Mouse (Mus musculus) G1E (cell line): ENCODE data around the gene Klri2.
"Not testable (repeated sequence)": the region's sequence is repeated elsewhere in the genome, so short reads cannot be mapped to it uniquely, and the experiment has no call there.

Experiments used
- CTCF ChIP-seq: IDR thresholded peaks from 2 replicates; pipeline ENCODE4 v1.5.1; 2012; ENCODE audit warnings: low read depth, low read length, inconsistent platforms, mixed read lengths
- GATA1 ChIP-seq: IDR thresholded peaks from 2 replicates; pipeline ENCODE4 v1.6.1; 2012; ENCODE audit warnings: borderline replicate concordance, low read length, inconsistent platforms, mixed read lengths

- TF ChIP-seq CTCF, GATA1: not testable (repeated sequence)
These were observed 48.8 kb downstream of the Klri2 start for GRCm38 (mm10) chr6:129691436-129691835.
